Mouse (Mus musculus) heart, adult 8-10 months (tissue): ENCODE data around the gene Umad1. TPM values are rescaled to one million over a fixed set of nuclear protein-coding genes. Genes with fewer than 3 reads are reported as not detected.

ENCODE experiments used
- DNase-seq: peaks from one replicate; pipeline ENCODE4 v3.0.0; 2022; ENCODE audit warnings: low spot score
- total RNA-seq, 4 experiments: library from RNA; stranded (reverse); gene quantifications; 2 replicates each; pipeline ENCODE4 v1.2.4; 2022

Umad1 gene
- total RNA-seq, 4 experiments from 2014 or later: 11.8 to 14.6 (median 13.0) TPM

DNA sequence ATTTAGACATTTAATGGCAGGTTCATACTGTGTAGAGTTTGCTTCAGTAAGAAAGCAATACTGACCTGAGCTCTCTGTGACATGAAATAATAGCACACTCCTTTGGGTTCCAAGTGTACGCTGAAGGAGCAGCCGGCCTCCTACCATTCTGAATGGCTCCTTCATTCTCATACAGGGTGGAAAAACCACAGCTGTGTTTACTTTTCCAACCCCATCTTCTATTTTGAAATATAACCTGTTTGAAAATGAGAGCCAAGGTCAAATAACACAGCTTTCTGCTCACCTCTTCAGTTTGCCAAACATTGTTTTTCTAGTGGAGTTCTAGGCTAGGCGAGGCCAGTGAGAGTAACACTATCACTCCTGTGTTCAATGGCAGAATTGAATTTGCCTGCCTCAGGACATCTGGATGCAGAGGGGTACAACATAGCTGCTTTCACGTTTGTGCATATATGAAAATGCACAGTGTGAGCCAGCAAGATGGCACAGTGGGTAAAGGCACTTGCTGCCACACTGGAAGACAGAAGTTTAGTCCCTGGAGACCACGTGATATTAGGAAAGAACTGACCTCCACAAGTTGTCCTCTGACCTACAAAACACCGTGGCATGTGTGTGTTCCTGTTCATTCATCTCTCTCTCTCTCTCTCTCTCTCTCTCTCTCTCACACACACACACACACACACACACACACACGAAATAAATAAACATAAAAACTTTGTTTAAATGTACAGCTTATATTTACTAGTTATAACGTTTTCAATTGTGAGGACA lies 157.9 kb downstream of the Umad1 start:
- DNase-seq: no peak

DNA sequence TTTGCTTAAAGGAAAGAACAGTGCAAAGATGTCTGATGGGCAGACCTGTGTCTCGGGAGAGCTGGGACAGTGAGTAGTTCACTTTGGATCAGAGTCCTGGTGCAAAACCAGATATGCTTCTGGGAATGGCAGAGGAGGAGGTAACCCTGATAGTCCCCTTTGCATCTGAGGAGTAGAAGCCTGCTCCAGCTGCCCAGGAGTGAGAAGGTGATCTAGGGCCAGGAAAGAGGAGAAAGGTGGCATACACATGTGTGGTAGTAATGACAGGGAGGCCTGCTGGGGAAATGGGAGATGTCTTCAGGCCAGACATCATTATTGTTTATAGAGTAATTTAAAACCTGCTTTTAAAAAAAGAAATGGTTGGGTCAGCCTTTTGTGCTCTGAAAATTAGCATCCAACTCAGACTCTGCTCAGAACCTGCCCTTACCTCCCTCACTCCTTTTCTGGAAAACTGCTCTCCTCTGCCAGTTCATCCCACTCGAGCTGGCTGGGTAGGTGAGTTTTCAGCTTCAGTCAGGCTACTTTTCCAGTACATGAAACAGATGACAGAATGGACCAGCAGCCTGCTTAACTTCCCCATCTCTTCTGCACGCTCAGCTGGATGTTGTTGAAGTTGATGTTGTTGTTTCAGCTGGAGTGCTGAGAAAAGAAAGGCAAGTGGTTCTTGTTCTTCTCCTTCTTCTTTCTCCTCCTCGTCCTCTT lies 160.5 kb downstream of the Umad1 start:
- peak; percentile 37 for DNase-seq

DNA sequence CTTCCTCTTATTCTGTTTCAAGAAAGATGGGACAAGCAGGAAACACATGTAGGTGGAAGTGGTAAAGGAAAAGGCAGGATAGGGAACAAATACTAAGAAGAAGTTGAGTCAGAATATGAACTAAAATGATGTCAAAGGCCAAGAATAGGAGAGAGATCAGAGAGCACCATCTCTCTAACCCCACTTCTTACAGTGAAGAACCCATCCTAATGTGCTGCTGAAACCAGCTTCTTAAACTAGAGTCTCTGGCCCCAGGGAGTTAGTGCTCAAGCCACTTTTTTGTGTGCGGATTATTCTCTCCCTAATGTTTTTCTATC lies 161.1 kb downstream of the Umad1 start:
- no peak for DNase-seq

DNA sequence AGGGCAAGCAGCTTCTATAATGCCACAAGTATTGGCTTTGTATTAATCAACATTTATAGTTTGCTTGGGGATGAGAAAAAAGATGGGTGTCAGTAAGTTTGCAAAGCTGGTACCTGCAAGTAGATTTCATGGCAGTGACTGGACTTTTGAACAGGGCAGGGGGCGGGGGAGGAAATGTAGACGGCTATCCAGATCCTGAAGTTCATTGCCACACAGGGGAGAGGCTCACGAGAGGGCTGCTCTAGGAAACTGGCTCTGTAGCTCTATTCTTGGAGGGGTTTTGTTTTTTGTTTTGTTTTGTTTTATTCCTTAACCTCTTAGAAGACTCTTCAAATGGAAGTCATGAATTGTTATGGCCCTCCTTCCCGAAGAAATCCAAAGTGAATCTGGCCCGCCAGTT lies 162.3 kb downstream of the Umad1 start:
- DNase-seq: no peak

DNA sequence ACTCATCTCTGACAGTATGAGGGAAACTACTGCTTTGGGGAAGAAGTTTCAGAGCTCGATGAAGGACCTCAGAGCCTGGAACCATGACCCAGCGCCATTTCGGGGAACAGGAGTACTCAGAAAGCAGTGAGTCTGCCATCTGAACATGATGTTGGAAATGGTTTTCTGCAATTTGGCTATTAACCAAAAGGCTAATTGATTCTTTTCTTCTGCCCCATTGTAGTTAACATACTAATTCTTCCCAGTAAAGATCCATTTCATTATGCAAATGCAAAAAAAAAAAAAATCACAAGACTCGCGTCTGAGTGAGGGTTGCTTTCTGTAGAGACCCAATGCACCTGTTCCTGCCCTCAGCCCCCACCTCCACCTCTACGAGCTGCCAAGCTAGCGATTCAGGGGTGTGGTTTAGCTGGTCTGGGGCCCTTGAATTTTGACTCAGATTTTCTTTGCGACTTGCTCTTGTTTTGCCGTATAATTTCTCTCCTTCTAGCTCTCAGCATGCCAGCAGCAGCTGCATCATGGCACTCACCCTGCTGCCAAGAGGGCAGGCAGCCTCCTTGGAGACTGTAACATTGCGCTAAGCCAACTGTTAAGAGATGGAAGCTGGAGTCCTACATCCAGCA lies 163.0 kb downstream of the Umad1 start:
- no peak for DNase-seq

DNA sequence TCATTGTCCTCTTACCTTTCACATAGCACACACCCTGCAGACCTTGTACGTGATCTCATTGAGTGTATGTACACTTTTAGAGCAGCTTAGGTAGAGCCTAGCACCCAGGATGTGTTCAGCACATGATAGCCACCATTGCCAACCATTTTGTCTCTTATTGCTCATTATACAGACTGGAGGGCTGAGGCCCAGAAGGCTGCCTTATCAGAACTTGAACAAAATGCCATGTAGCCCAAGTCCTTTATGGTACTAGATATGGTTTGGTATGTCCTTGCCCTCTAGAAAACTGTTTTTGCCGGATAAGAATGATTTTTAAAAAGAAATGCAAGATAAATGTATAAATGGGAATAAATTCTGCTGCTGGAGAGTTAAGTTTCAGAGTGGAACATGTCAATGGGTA lies 164.1 kb downstream of the Umad1 start:
- no peak for DNase-seq

DNA sequence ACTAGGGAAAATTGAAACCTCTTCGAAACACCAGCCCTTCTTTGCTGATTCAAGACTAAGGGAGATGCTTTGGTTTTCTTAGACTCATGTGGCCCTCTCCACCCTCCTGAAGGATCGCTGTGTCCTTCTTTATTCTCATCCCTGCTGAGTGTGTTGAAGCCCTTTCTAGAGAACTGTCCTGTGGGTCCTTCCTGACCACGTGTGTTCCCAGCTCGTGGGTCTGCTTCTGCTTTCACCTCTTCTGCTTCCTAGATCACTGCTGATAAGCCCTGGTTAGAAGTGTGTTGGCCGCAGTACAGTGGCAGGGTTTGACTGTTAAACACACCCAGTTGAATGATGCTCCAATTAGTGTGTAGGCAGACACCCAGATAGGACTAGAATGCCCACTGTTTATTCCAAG lies 168.6 kb downstream of the Umad1 start:
- no peak for DNase-seq

DNA sequence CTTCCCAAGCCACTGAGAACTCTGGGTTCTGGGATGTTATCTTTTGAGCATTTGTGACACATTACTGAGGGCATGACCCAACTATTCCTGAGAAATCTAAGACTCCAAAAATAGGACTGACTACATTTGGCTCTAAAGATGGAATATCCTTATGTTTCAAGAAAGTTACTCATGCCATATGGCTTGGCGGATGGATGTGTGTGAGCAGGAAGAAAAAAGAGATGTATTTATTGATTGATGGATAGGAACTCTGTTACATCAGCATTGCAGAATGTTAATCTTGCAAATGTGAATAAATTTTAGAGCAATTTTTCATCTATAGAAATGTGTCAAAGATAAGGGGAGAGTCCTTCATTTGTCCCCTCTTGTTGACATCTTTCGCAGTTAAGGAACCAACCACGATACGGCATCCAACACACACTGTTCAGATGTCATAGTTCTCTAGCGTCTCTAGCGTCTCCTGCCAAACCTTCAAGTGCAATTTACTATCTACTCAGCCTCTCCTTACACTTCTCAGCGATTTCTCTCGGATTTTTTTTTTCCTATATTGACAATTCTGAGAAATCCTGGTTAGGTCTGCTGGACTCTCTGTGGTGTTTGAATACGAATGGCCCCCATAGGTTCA lies 171.6 kb downstream of the Umad1 start:
- DNase-seq: no peak

DNA sequence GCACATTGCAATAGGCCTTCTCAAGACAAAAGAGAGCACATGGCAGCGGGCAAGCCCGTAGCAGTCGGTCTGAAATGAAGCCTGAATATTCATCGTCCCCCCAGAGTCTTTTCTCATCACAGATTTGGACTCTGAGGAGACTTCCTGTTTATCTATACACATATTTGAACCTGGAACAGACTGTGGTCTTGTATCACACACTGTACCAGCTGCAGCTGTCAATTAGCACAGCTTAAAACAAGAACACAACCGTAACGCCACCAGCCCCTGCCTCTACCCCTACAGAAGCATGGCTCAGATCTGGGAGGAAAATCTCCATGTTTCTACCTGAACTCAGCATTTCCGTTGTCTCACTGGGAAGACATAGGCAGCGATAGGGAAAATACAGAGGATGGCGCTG lies 174.1 kb downstream of the Umad1 start:
- no peak for DNase-seq

DNA sequence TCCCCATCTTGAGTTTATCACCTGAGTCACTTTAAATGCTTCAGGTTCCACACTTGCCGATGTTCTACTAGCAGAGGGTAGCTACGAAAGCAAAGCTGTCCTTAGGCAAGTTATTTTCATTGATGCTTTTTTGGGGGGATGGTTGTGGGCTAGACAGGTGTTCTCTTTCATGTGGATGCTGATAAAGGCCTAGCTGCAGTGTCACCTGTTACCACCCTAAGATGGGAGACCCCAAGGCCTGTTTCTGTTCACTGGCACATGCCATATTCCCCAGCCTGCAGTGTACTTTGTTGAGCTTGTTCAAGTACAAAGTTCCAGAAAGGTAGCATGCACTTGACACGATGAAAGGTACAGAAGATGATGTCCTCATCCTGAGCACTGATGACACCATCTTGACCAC lies 178.8 kb downstream of the Umad1 start:
- DNase-seq: no peak

DNA sequence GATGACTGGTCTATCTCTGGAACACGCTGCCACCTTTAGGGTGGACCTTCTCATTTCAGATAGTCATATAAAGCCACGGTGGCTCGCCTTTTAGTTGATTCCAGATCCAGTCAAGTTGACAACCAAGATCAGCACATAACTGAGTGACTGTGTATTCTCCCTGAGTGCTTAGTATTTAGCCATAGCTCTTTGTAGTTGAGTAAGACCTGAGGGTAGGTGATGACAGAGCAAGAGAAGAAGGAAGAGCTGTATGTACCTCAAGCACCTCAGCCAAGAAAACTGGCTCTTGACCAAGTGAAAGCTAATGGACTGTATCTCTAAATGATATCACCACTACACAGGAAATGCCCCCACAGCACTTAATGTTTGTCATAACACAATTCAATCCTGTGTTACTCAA lies 182.7 kb downstream of the Umad1 start:
- DNase-seq: no peak

DNA sequence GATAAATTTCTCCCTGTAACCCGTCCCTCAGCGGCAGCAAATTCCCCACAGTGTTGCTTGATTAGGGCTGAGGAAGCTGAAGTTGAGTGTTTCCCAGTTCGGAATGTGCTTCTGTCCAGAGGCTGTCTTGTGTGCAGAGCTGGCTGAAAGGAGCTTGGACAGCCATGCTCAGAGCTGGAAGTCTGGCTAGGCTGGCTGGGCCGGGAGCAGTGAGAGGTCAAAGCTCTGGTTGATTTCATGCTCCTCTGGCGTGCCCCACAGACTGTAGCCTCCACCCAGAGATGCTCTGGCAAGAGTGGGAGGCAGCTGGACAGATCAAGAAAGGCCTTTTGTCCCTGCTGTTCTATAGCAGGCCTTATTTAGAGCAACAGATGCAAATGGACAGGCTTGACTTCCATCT lies 187.7 kb downstream of the Umad1 start:
- DNase-seq: peak; percentile 40

DNA sequence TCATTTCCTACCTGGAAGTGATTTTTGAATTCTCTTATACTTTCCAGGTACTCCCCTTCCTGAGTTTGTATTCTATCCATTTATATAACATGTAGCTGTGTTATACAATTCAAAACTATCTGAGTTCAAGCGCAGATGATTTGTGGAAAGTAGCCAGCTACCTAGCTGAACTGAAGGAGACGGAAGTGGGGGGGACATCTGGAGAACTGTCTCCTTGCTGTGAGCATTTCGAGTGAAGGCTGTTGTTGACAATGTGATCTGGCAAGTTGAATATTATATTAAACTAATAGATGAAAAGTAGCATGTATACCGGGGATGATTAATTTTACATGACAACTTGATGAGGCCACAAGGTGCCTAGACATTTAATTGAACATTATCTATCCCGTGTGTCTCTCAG lies 196.5 kb downstream of the Umad1 start:
- no peak for DNase-seq

DNA sequence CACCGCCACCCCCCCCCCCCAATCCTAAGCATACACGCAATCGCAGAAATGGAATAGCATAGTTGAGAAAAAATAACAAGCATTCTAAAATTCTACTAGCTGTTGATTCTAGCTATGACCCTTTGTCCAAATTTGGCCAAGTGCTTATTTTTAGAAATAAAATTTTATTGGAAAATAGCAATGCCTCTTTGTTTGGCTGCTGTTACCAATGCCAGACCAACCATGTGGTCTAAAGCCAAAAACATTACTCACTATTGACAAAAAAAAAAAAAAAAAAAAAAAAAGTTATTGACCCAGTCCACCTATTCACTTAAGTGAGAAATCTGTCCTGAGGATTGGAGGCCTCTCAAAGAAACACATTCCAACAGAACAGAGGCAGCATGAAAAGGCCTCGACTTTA lies 199.5 kb downstream of the Umad1 start:
- DNase-seq: no peak

DNA sequence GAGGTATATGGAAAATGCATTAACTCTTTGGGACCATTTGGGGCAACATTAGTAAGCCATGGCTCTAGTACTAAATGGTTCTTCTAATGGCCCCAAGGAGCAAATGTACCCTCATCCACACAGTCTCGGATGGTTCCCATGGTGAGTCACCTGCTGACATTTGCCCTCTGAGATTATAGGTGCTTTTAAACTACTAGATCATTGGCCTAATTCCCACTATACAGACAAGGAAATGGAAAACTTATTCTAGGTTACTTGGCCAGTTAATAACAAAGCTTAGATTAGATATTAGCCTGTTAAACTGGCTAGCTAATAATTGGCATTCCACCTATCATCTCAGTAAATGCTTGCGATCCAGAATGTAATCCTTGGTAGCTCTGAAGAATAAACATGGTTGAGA lies 203.4 kb downstream of the Umad1 start:
- no peak for DNase-seq

DNA sequence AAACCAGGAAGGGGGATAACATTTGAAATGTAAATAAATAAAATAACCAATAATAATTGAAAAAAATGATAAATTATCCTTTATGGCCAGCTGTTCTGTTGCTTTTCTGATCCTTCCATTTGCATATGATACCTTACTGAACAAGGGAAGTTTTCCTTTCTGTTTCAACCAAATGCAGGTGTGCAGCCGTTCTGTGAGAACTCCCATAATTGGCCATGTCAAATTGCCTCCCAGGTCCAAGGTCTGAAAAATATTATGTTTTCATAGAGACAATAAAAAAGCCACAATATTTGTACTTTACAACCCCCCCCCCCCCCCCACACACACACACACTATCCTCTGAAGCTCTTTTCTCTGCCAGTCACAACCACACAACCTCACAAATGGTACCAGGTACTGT lies 206.3 kb downstream of the Umad1 start:
- DNase-seq: no peak

DNA sequence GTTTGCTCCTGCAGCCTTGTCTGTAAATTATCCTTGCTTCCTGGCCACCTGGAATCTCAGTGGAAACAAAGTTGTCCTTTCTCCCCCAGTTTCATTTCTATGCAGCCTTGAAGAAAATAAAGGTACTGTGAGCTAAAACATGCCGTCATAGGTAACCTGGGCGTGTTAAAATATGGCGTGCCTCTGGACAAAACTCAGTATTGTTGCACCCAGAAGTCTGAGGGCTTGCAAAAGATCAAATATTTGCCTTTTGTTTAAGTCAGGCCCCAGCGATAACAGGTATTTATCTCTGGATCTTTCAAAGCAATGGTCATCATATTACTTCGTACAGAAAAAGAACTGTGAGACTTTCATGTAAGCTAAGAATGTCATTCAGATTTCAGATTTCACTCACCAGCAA lies 206.9 kb downstream of the Umad1 start:
- no peak for DNase-seq

DNA sequence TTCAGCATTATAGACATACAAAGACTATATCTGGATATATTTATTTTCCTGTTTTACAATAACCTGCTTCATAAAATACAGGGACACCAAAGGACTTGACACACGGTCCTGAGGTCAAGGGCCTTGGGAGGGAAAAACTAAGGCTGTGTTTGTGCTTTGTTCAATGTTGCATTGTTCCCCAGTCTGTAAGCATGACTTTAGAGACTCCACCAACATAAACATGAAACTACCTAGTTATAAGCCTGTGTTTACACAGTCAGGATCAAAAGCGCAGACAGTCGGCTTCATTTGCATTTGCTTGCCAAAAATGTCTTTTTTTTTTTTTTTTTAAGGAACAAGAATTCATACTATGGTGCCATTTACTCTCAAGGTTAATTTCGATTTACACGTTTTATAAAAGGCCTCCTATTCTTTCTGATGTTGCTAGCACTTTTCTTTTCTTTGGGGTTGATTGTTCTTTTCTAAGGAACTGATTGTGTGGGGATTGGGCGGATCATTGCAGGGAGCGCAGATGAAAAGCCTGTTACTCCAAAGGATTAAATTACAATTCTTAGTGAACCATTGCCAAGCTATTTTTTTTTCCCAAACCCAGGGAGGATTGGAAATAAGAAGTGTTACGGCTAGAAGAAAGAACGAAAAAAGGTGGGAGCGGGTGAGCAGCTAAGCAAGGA lies 208.7 kb downstream of the Umad1 start:
- no peak for DNase-seq

DNA sequence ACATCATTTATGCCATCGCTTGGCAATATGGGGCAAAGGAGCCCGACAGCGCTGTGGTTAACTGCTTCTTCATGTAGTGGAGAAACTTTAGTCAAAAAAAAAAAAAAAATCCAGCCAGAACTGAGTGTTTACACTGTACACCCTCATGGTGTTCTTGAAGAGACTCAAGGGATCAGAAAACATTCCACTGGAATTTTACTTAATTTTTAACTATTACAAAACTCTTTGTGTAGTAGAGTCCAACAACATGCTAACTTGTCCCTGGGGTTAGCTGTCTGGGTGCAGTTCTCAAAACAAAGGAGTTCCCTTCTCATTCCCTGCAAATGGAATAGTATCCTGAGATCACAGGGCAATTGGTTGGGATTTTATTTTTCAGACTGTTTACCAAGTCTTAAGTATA lies 210.8 kb downstream of the Umad1 start:
- no peak for DNase-seq

DNA sequence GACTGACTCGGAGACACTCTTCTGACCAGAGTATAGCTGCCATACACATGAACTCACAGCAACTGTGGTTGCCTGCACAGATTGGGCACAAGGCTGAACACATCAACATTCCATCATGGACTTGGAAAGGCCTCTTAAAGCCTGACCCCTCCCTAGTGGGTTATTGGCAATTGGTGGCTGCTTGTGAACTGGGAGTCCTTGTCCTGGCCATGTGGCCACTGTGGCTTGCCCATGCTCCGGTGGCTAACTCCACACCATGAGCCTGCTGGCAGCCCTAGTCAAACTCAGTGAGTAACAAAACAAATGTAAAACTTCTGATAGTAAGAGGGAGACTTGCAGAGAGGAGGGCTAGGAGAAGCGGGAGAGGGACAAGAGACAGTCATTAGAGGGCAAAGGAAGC lies 213.0 kb downstream of the Umad1 start:
- DNase-seq: no peak

DNA sequence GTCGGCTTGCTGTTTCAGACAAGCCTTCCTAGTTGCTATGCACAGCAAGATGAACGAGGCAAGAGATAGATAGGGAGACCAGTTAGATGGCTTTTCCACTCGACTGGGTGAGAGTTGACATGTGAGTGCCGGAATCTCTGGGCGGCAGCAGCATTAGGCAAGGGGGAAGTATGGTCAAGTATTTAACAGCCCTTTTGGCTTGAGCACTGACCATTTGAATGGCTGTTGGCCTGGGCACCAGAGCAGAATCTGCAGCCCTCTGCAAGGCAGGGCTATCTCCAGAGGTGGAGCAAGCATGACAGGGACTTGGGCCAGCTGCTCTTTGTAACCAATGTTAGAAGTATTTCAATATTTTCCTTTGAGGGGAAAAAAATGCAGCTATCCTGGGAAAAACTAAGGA lies 213.8 kb downstream of the Umad1 start:
- DNase-seq: peak; percentile 48

DNA sequence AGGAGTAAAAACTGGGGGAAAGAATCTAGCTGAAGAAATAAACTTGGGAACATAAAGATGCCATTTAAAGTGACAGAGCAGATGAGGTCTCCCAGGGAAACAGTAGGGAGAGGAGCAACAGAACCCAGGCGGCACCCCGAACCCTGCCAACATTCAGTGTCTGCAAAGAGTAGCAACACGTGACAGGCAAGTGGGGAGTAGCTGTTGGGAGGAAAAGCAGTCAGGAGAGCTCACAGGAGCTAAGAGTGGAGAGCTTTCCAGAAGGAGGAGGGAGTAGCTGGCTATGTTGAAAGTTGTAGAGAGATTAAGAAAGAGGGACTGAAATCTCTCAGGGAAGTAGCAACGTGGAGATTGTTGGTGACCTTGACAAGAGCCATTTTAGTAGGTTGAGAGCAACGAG lies 214.4 kb downstream of the Umad1 start:
- DNase-seq: peak; percentile 31
